Comparison of ENCODE assay signal across 10 mouse cellular contexts in the genomic region with DNA sequence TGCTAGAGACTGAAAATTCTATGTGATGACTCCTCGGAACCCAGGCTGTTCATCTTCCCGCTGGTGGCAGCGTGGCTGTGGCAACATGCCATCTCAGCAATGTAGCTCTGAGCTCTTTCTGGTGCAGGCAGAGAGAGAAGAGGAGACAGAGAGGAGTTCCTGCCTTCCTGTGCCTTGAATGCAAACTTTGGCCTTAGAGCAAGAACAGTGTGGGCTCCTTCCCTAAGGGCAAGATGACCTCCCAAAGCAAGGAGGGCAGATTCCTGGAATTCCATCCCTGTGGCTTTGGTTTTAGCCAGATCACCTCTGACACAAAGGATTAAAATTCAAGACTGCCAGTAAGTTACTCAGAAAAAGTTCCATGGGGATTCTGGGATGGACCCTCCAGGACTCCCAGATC. TPM values are rescaled to one million over a fixed set of nuclear protein-coding genes. Genes with fewer than 3 reads are reported as not detected.
DNase-seq lines count a peak whose midpoint lies in the region; ATAC-seq lines count a peak whose summit lies in the region.
"Had no signal": no experiment of that assay in that cellular context is flagged by ENCODE, and none has a peak within 500 bp of the region (broad histone marks: within the 10 kb centered on the region; RNA-seq: fewer than 3 reads in every experiment).

No protein-coding gene starts in this region.

- peak; percentile 53 for DNase-seq in kidney, adult 11 months
- no peak for DNase-seq in kidney, adult 18-20 months
- peak; percentile 94 for DNase-seq in R1 (ENCODE audit: low read depth, low spot score)
- peak; percentile 64 to 65 for DNase-seq in cerebellum, postnatal 10 days
- DNase-seq in kidney, postnatal 14 days, result peak; percentile 56
- DNase-seq in layer of hippocampus, postnatal 14 days (ENCODE audit: low spot score in 2 of 2), result no peak
- no peak for DNase-seq in urinary bladder, postnatal 10 days (ENCODE audit: low spot score)
- DNase-seq: thymus, postnatal 4 days had no signal

- H3K9ac ChIP-seq in forebrain, embryonic 13.5 days, result no peak overlapping the region
- H3K9ac ChIP-seq: hindbrain, embryonic 13.5 days had no signal

- H3K4me3 ChIP-seq in forebrain, embryonic 13.5 days, result no peak overlapping the region
- H3K4me3 ChIP-seq: hindbrain, embryonic 13.5 days had no signal

- no peak for ATAC-seq in forebrain, embryonic 13.5 days

- no peaks in the 10 kb centered on the region for H3K27me3 ChIP-seq in forebrain, embryonic 13.5 days
- H3K27me3 ChIP-seq: hindbrain, embryonic 13.5 days had no signal

- peaks cover 10% of the 10 kb centered on the region for H3K4me1 ChIP-seq in forebrain, embryonic 13.5 days

- 49% methylated on average over 3 of the region's 3 CpGs for WGBS in forebrain, embryonic 13.5 days

- H3K4me2 ChIP-seq in forebrain, embryonic 13.5 days, result no peak overlapping the region
- H3K4me2 ChIP-seq: hindbrain, embryonic 13.5 days had no signal

- H3K27ac ChIP-seq in forebrain, embryonic 13.5 days, result no peak overlapping the region
- H3K27ac ChIP-seq: hindbrain, embryonic 13.5 days had no signal

- no peaks in the 10 kb centered on the region for H3K9me3 ChIP-seq in forebrain, embryonic 13.5 days (replicated peaks)
- H3K9me3 ChIP-seq: hindbrain, embryonic 13.5 days had no signal

- H3K36me3 ChIP-seq in forebrain, embryonic 13.5 days (ENCODE audit: poor library complexity, severe bottlenecking), result no peaks in the 10 kb centered on the region
- H3K36me3 ChIP-seq: hindbrain, embryonic 13.5 days had no signal

RNA-seq across cellular contexts. Expression of gene Pknox2, which starts 40.4 kb away (rescaled TPM):
- total RNA-seq in layer of hippocampus, postnatal 14 days (2021), result 10 to 100 TPM; 25.4 to 29.5 TPM
- 18.7 and 23.4 TPM in 2 replicates for polyA plus RNA-seq in forebrain, embryonic 13.5 days (2015; fragmentation: Nextera tagmentation; extraction: Ambion mirVana)

Comparison
In these comparisons a context has a peak if more than half of its experiments do, and no peak if none do; other contexts are left out.
1. DNase-seq: peak in kidney, adult 11 months (single experiment), R1 (single experiment), cerebellum, postnatal 10 days (2 of 2) and kidney, postnatal 14 days (single experiment); none in kidney, adult 18-20 months (single experiment), layer of hippocampus, postnatal 14 days (0 of 2) and urinary bladder, postnatal 10 days (single experiment).